Mouse (Mus musculus): Measurements from ENCODE around the gene Psme1.

DNA sequence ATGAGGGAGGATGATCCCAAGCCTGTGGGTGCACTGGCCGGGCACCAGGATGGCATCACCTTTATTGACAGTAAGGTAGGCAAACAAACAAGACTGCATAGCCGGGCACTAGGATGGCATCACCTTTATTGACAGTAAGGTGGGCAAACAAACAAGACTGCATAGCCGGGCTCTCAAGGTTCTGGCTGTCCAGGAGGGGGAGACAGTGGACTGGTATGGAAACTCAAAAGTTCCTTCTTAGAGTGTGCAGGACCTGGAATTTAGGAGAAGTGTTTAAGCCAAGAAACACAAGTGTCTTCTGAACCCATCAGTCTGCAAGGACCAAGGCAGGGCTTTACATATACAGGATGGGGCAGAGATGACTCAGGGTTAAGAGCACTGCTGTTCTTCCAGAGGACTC is 12.2 kb upstream of the Psme1 start:
- TF ChIP-seq ZNF384 (IDR thresholded peaks at IDR 0.05; ENCODE audit: low read depth, low read length) (no peak), CHD2 (IDR thresholded peaks at IDR 0.05; ENCODE audit: low read depth, low read length) (no peak)
